Mouse (Mus musculus) hindlimb bud, embryonic 11.5 days (tissue): ENCODE data around the gene Foxi1.
A peak's percentile ranks its signal among the peaks of the same experiment; 100 is the strongest.
"Not testable (repeated sequence)": the region's sequence is repeated elsewhere in the genome, so short reads cannot be mapped to it uniquely, and the experiment has no call there.

ENCODE experiments used
- DNase-seq: peaks from one replicate; pipeline ENCODE4 v3.0.0-alpha.2; 2012; ENCODE audit warnings: low read depth, low spot score; ENCODE audit errors: extremely low spot score

The Foxi1 gene

GRCm38 (mm10) chr11:34207989-34208388 lies at the start of gene Foxi1:
Foxi1 (minus strand) TSS chr11:34208089.
- DNase-seq, result no peak

- DNase-seq, result no peak
Observed at GRCm38 (mm10) chr11:34242979-34243378, 35.1 kb upstream of the Foxi1 start.

GRCm38 (mm10) chr11:34240252-34240651 lies 32.4 kb upstream of the Foxi1 start:
- no peak for DNase-seq

- DNase-seq, result no peak
Observed at GRCm38 (mm10) chr11:34239691-34240090, 31.8 kb upstream of the Foxi1 start.

GRCm38 (mm10) chr11:34236885-34237284 lies 29.0 kb upstream of the Foxi1 start:
- no peak for DNase-seq

- peak; percentile 16 for DNase-seq
Observed at GRCm38 (mm10) chr11:34236091-34236759, 28.3 kb upstream of the Foxi1 start.

GRCm38 (mm10) chr11:34228758-34229364 lies 21.0 kb upstream of the Foxi1 start:
- peak; percentile 52 for DNase-seq

GRCm38 (mm10) chr11:34227180-34227579 lies 19.3 kb upstream of the Foxi1 start:
- no peak for DNase-seq

- DNase-seq, result not testable (repeated sequence)
Observed at GRCm38 (mm10) chr11:34220596-34220995, 12.7 kb upstream of the Foxi1 start.

- peak; percentile 77 for DNase-seq
Observed at GRCm38 (mm10) chr11:34212853-34213252, 5.0 kb upstream of the Foxi1 start.

- no peak for DNase-seq
Observed at GRCm38 (mm10) chr11:34202769-34203168, 5.1 kb downstream of the Foxi1 start.

GRCm38 (mm10) chr11:34195142-34195541 lies 12.7 kb downstream of the Foxi1 start:
- no peak for DNase-seq

- no peak for DNase-seq
Observed at GRCm38 (mm10) chr11:34194158-34194941, 13.5 kb downstream of the Foxi1 start.

- DNase-seq, result no peak
Observed at GRCm38 (mm10) chr11:34193658-34194057, 14.2 kb downstream of the Foxi1 start.

- no peak for DNase-seq
Observed at GRCm38 (mm10) chr11:34184266-34184665, 23.6 kb downstream of the Foxi1 start.

GRCm38 (mm10) chr11:34181214-34182117 lies 26.4 kb downstream of the Foxi1 start:
- DNase-seq, result no peak

- no peak for DNase-seq
Observed at GRCm38 (mm10) chr11:34178752-34179151, 29.1 kb downstream of the Foxi1 start.

GRCm38 (mm10) chr11:34176371-34176770 lies 31.5 kb downstream of the Foxi1 start:
- no peak for DNase-seq

GRCm38 (mm10) chr11:34171221-34171620 lies 36.7 kb downstream of the Foxi1 start:
- no peak for DNase-seq

GRCm38 (mm10) chr11:34169464-34169894 lies 38.4 kb downstream of the Foxi1 start:
- no peak for DNase-seq

- DNase-seq, result no peak
Observed at GRCm38 (mm10) chr11:34166392-34166791, 41.5 kb downstream of the Foxi1 start.
